Mouse (Mus musculus): ENCODE measurements at regions not wholly inside any gene's neighbourhood (a gene's known extent, or its start where the extent isn't known, plus 50 kb on each side); places are given as distances from the start of the nearest gene placed in this dataset.
"Not testable (repeated sequence)": the region's sequence is repeated elsewhere in the genome, so short reads cannot be mapped to it uniquely, and the experiment has no call there.

DNA sequence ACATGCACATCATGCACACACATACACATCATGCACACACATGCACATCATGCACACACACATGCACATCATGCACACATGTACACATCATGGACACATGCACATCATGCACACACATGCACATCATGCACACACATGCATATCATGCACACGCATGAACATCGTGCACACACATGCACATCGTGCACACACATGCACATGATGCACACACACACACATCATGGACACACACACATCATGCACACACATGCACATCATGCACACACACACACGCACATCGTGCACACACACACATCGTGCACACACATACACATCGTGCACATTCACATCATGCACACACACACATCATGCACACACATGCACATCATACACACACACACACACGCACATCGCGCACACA is 104.9 kb upstream of the Gcfc2 start:
- no peak for DNase-seq (ENCODE audit: low spot score in 2 of 2)

DNA sequence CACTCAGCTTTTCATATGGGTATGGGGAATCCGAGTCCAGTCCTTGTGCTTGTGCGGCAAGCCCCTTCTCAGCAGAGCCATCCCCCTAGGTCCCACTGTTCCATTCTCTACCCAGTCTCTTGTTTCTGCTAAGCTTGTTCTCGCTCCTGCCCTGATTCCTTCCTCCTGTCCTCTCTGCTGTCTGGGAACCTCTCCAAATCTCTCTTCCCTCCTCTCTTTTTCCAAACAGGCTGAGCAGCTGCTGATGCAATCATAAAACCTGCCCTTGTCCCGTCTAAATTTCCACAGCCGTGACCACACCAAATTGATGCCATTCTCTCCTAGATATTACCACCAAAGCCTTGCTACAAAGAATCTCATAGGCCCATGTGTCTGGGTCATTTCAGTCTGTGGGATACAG is 103.4 kb upstream of the Gcfc2 start:
- peak in 1 of 2 experiments; percentile 43 for DNase-seq (ENCODE audit: low spot score in 2 of 2)

DNA sequence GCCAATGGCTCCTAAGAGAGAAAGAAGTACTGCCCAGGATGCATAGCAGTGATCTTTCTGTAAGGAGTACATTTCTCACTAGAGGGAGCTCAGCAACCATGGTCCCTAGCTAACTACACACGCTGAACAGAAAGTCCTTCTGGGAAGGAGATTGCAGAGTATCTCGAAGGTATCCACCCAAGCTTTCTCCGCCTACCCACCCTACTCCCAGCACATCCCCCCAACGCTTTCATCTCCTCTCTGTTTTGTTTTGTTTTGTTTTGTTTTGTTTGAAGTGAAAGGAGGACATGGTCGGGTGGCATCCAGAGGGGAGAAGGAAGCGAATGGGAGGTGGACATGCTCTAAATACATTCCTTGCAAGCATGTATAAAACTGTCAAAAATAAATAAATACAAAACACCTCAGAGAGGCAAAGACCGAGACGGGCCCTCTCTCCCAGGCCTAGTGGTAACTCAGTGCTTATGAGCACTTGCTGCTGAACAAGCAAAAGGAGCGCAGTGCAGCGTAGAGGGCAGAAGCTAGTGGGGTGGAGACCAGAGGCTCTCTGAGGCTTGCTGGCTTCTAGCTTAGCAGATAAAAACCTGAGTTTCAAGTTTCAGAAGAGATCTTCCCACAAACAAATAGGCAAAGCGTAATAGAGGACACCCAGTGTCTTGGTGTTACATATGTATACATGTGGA is 83.9 kb upstream of the Gcfc2 start:
- peak in 1 of 2 experiments; percentile 38 for DNase-seq (ENCODE audit: low spot score in 2 of 2)

DNA sequence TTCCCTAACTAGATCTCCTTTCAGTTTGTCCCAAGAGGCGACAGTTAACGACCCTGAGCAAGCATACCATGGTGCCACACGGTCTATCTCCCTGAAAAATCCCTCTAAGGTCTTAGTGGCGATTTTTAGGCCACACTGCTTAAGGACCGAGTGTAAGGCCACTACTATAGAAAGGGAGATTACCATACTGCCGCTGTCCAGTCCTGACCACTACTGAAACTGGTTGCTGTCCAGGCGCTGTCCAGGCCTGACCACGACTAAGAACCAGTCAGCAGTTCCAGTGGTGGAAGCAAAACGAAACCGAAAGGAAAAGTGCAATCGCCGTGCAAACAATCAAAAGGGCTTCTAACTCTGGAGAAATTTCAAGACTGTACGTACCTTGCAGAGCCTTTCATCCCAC is 55.3 kb upstream of the Gcfc2 start:
- not testable (repeated sequence) for DNase-seq (ENCODE audit: low spot score in 2 of 2)
